Mouse (Mus musculus): ENCODE measurements around the gene Rhbdf1. TPM values are rescaled to one million over a fixed set of nuclear protein-coding genes. Genes with fewer than 3 reads are reported as not detected.

Gene Rhbdf1
- total and polyA plus RNA-seq, 2 experiments from 2014 or later = 21.9 to 69.2 TPM

DNA sequence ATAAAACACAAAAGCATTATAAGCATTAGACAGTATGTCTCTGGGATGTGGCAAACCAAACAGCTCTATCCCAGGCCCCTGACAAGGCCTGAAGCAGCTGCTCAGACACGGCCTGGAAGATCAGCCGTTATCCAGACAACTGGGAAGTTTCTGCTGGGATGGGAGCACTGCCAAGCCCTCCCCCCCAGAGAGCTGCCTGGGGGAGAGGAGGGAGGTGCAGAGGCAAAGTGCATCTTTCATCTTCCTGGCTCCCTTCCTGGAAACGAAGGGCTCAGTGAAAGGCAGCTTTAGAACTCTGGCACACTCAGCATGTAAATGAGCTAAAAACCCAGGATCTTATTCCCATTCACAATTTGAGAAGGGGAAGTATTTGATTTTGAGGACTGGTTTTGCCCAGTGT, 13.5 kb upstream of the Rhbdf1 start:
- Histone ChIP-seq H3K9ac (replicated peaks; ENCODE audit: low read depth, low read length) (0 out of 2 replicates have a peak overlapping the region, but pooled peaks have one; percentile 5), H3K4me1 (ENCODE audit: control insufficient read depth, insufficient read depth) (peaks cover 21% of the 10 kb centered on the region), H3K4me3 (ENCODE audit: low read depth, low read length) (no peak overlapping the region), H3K9me3 (replicated peaks; ENCODE audit: control insufficient read depth, low read length) (no peaks in the 10 kb centered on the region), H3K27ac (ENCODE audit: low read depth) (peak overlapping the region; percentile 30; the same call in 1 of the 2 replicates), H3K4me2 (ENCODE audit: low read depth, low read length) (no peak overlapping the region), H3K36me3 (replicated peaks; ENCODE audit: control insufficient read depth, insufficient read depth, low read length) (peaks cover 55% of the 10 kb centered on the region), H3K27me3 (ENCODE audit: control insufficient read depth, insufficient read depth, low read length) (no peaks in the 10 kb centered on the region)
- DNase-seq (ENCODE audit: low spot score) = peak; percentile 43
- TF ChIP-seq EP300 (IDR thresholded peaks at IDR 0.05; ENCODE audit: low read depth) = no peak
- TF ChIP-seq CTCF (IDR thresholded peaks at IDR 0.05; ENCODE audit: low read depth) = no peak
- 9% methylated on average over 3 of the region's 3 CpGs for WGBS
- ATAC-seq (ENCODE audit: insufficient read depth, low read depth) = peak; percentile 30; the same call in 1 of the 2 replicates

DNA sequence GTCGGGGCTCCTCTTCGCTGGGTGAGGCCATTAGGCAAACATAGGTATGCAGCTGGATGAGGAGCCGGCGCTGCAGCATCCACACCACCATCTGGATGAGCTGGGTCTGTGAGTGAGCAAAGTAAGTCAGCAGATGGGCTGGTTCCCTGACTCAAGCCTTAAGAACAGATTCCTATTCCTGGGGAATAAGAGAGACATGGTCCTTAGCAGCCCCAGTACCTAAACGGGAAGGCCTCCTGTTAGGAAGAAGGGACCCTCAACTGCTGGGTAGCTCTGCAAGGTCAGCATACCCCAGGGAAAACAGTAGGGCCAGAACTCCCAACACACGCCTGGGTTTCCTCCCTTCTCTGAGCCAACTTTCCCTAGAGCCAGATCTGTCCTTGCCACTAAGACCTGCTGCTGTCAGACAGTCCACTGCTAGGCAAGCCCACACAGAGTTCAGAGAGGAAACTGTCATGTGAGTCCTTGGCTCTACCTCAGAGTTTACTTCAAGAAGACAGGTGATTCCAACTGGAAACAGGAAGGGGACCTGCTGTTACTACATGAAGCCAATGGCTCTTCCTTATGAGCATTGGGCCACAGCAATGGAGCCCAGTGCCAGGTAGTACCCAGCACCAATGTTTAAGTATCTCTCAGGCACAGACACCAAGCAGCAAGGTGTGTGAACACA, 12.9 kb upstream of the Rhbdf1 start:
- 83% methylated on average over 6 of the region's 6 CpGs for WGBS
- H3K9me3 ChIP-seq (replicated peaks; ENCODE audit: control insufficient read depth, low read length) = no peaks in the 10 kb centered on the region
- H3K4me2 ChIP-seq (ENCODE audit: low read depth, low read length) = no peak overlapping the region
- no peaks in the 10 kb centered on the region for H3K27me3 ChIP-seq (ENCODE audit: control insufficient read depth, insufficient read depth, low read length)
- H3K36me3 ChIP-seq (replicated peaks; ENCODE audit: control insufficient read depth, insufficient read depth, low read length) = peaks cover 53% of the 10 kb centered on the region
- no peak for TF ChIP-seq CTCF (IDR thresholded peaks at IDR 0.05; ENCODE audit: low read depth)
- no peak for TF ChIP-seq EP300 (IDR thresholded peaks at IDR 0.05; ENCODE audit: low read depth)
- no peak overlapping the region for H3K4me3 ChIP-seq (ENCODE audit: low read depth, low read length)
- no peak overlapping the region for H3K9ac ChIP-seq (replicated peaks; ENCODE audit: low read depth, low read length)
- H3K27ac ChIP-seq (ENCODE audit: low read depth) = no peak overlapping the region
- peaks cover 21% of the 10 kb centered on the region for H3K4me1 ChIP-seq (ENCODE audit: control insufficient read depth, insufficient read depth)
- ATAC-seq (ENCODE audit: insufficient read depth, low read depth) = no peak
- DNase-seq (ENCODE audit: low spot score) = no peak

DNA sequence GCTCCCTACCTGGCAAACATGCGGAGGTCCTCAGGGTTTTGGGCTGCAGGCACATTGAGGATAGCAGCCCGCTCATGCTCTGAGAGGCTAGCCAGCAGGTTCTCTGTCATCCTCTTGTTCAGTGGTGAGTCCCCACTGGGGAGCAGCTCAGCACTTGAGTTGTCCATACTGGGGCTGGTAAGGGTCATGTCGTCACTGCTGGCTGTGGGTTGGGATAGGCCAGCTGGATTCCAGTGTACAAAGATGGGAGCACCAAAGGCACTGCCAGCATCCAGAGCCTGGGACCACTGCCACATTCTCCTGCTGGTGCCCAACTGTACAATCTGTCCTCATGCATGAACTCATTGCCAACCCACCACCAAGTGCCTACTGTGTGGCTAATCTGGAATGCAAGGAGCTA, 11.8 kb upstream of the Rhbdf1 start:
- H3K4me3 ChIP-seq (ENCODE audit: low read depth, low read length) = no peak overlapping the region
- no peak for DNase-seq (ENCODE audit: low spot score)
- H3K4me2 ChIP-seq (ENCODE audit: low read depth, low read length) = no peak overlapping the region
- no peaks in the 10 kb centered on the region for H3K9me3 ChIP-seq (replicated peaks; ENCODE audit: control insufficient read depth, low read length)
- 77% methylated on average over 3 of the region's 3 CpGs for WGBS
- ATAC-seq (ENCODE audit: insufficient read depth, low read depth) = no peak
- peaks cover 21% of the 10 kb centered on the region for H3K4me1 ChIP-seq (ENCODE audit: control insufficient read depth, insufficient read depth)
- no peak overlapping the region for H3K27ac ChIP-seq (ENCODE audit: low read depth)
- TF ChIP-seq CTCF (IDR thresholded peaks at IDR 0.05; ENCODE audit: low read depth) = no peak
- no peak for TF ChIP-seq EP300 (IDR thresholded peaks at IDR 0.05; ENCODE audit: low read depth)
- no peak overlapping the region for H3K9ac ChIP-seq (replicated peaks; ENCODE audit: low read depth, low read length)
- peaks cover 51% of the 10 kb centered on the region for H3K36me3 ChIP-seq (replicated peaks; ENCODE audit: control insufficient read depth, insufficient read depth, low read length)
- no peaks in the 10 kb centered on the region for H3K27me3 ChIP-seq (ENCODE audit: control insufficient read depth, insufficient read depth, low read length)

DNA sequence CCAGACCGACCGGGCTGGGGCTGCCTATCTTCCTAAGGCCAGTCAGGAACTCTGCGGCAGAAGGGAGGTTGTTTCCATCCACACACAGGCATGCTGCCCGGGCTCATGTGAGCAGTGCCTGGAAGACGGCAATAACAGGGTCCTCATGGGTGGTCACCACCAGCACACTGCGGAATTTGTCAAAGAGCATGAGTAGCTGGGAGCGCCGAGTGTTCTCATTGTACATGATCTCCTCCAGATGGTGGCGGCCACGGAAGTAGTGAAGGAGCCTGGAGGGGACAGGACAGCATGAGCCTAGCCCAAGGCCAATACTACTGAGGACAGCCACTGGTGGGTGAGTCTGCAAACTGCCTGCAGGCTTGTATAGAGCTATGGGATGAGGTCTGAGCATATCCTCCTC, 10.7 kb upstream of the Rhbdf1 start:
- Histone ChIP-seq H3K4me2 (ENCODE audit: low read depth, low read length) (no peak overlapping the region), H3K36me3 (replicated peaks; ENCODE audit: control insufficient read depth, insufficient read depth, low read length) (peaks cover 52% of the 10 kb centered on the region), H3K27me3 (ENCODE audit: control insufficient read depth, insufficient read depth, low read length) (no peaks in the 10 kb centered on the region), H3K4me3 (ENCODE audit: low read depth, low read length) (no peak overlapping the region), H3K4me1 (ENCODE audit: control insufficient read depth, insufficient read depth) (peaks cover 21% of the 10 kb centered on the region), H3K27ac (ENCODE audit: low read depth) (no peak overlapping the region), H3K9ac (replicated peaks; ENCODE audit: low read depth, low read length) (no peak overlapping the region), H3K9me3 (replicated peaks; ENCODE audit: control insufficient read depth, low read length) (no peaks in the 10 kb centered on the region)
- ATAC-seq (ENCODE audit: insufficient read depth, low read depth) (no peak), DNase-seq (ENCODE audit: low spot score) (no peak)
- no peak for TF ChIP-seq EP300 (IDR thresholded peaks at IDR 0.05; ENCODE audit: low read depth)
- WGBS = 74% methylated on average over 10 of the region's 10 CpGs

DNA sequence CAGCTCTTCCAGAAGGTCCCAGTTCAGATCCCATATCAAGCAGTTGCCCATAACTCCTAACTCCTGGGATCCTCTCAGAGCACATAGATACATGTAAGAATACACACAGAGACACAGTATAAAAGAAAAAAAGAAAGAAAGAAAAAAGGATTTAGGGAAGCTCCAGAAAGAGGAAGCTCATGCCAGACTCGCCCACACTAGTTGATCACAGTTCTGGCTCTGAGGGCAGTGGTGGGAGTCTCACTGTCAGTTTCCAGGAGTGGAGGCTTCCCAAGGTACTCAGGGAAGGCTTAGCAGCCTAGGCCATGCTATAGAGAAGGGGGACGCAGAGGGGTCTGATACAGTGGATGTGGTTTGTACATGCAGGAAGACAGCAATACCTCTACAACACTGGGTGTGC, 9.0 kb upstream of the Rhbdf1 start:
- no peak overlapping the region for H3K4me2 ChIP-seq (ENCODE audit: low read depth, low read length)
- no peak for ATAC-seq (ENCODE audit: insufficient read depth, low read depth)
- no peak overlapping the region for H3K27ac ChIP-seq (ENCODE audit: low read depth)
- H3K27me3 ChIP-seq (ENCODE audit: control insufficient read depth, insufficient read depth, low read length) = no peaks in the 10 kb centered on the region
- H3K4me3 ChIP-seq (ENCODE audit: low read depth, low read length) = no peak overlapping the region
- WGBS = 87% methylated on average over 2 of the region's 2 CpGs
- H3K4me1 ChIP-seq (ENCODE audit: control insufficient read depth, insufficient read depth) = peaks cover 20% of the 10 kb centered on the region
- no peaks in the 10 kb centered on the region for H3K9me3 ChIP-seq (replicated peaks; ENCODE audit: control insufficient read depth, low read length)
- no peak overlapping the region for H3K9ac ChIP-seq (replicated peaks; ENCODE audit: low read depth, low read length)
- H3K36me3 ChIP-seq (replicated peaks; ENCODE audit: control insufficient read depth, insufficient read depth, low read length) = peaks cover 52% of the 10 kb centered on the region
- no peak for DNase-seq (ENCODE audit: low spot score)
- TF ChIP-seq CTCF (IDR thresholded peaks at IDR 0.05; ENCODE audit: low read depth) = no peak

DNA sequence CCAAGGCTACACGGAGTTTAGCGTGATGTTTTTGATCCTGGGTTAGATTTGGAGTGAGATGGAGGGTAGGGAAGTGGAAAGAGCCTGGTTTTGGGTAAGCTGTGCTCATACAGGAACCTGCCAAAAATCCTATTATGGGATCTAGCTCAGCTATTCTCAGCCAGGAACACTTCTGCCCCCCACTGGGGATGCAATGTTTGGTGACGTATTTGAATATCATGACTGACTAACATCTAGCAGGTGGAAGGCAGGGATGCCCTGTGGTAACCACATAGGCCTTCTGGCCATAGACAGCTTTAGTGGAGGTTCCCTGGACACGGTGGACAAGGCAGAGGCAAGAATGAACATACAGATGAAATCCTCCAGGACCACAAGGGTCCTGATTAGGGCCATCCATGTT, 8.1 kb upstream of the Rhbdf1 start:
- no peak for TF ChIP-seq CTCF (IDR thresholded peaks at IDR 0.05; ENCODE audit: low read depth)
- TF ChIP-seq EP300 (IDR thresholded peaks at IDR 0.05; ENCODE audit: low read depth) = no peak
- 78% methylated on average over 4 of the region's 4 CpGs for WGBS
- H3K9me3 ChIP-seq (replicated peaks; ENCODE audit: control insufficient read depth, low read length) = no peaks in the 10 kb centered on the region
- no peak overlapping the region for H3K27ac ChIP-seq (ENCODE audit: low read depth)
- no peak overlapping the region for H3K9ac ChIP-seq (replicated peaks; ENCODE audit: low read depth, low read length)
- peaks cover 52% of the 10 kb centered on the region for H3K36me3 ChIP-seq (replicated peaks; ENCODE audit: control insufficient read depth, insufficient read depth, low read length)
- no peak overlapping the region for H3K4me2 ChIP-seq (ENCODE audit: low read depth, low read length)
- H3K27me3 ChIP-seq (ENCODE audit: control insufficient read depth, insufficient read depth, low read length) = no peaks in the 10 kb centered on the region
- H3K4me3 ChIP-seq (ENCODE audit: low read depth, low read length) = no peak overlapping the region
- peaks cover 20% of the 10 kb centered on the region for H3K4me1 ChIP-seq (ENCODE audit: control insufficient read depth, insufficient read depth)
- ATAC-seq (ENCODE audit: insufficient read depth, low read depth) (no peak), DNase-seq (ENCODE audit: low spot score) (no peak)

Data from heart, postnatal 0 days (tissue).